ENCODE assay signal across 8 mouse cellular contexts in the genomic region with DNA sequence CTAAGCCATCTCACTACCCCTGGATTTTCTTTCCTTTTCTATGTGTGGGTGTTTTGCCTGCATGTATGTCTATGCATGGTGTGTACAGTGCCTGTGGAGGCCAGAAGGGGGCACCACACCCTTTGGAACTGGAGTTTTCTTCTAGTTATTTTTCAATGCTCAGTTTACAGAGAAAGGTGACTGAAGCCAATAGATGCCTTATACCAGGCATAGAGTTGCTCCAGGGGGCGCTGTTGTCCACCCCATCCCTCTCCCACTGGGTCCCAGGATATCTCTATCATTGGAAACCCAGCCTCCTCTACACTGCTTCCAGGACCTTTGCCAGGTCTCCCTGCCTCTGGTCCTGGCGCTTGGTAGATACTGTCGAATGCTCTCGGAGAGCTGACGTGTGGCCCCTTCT.
DNase-seq lines count a peak whose midpoint lies in the region; ATAC-seq and TF ChIP-seq lines count a peak whose summit lies in the region.

No protein-coding gene starts in this region.

- ATAC-seq in forebrain, postnatal 0 days: peak; percentile 65
- ATAC-seq in hematopoietic stem cell, adult 5-6 weeks (replicated peaks in 1 of 2; ENCODE audit: insufficient read depth in 1 of 2, low FRiP score in 2 of 2, low TSS enrichment in 1 of 2, low read depth in 1 of 2, poor library complexity in 2 of 2, severe bottlenecking in 2 of 2): peak; percentile 52 to 68; a peak in 3 of 4 replicates

- H3K4me1 ChIP-seq in ES-E14 (ENCODE audit: control insufficient read depth in 2 of 2, insufficient read depth in 2 of 2, low read length in 2 of 2, poor library complexity in 1 of 2): peaks cover 0 to 1% of the 10 kb centered on the region in 2 experiments; a peak in 1 of 4 replicates
- H3K4me1 ChIP-seq in forebrain, postnatal 0 days (ENCODE audit: insufficient read depth): no peaks in the 10 kb centered on the region

- in situ Hi-C loops in ES-E14 (cut with MboI; ENCODE audit: low sequenced_read_pairs in 2 of 2, unreplicated experiment in 2 of 2): no loop called here

- H3K9ac ChIP-seq in ES-E14 (ENCODE audit: insufficient read depth, low read depth, low read length, poor library complexity, severe bottlenecking): no peak overlapping the region
- H3K9ac ChIP-seq in forebrain, postnatal 0 days: no peak overlapping the region

- no peaks in the 10 kb centered on the region for H3K27me3 ChIP-seq in forebrain, postnatal 0 days (ENCODE audit: insufficient read depth, low read length)

- peak; percentile 69 for TF ChIP-seq CTCF in forebrain, postnatal 0 days (IDR thresholded peaks at IDR 0.05; ENCODE audit: low read depth)
- TF ChIP-seq CTCF in layer of hippocampus, adult 2 months (conservative IDR thresholded peaks at IDR 0.05): peak; percentile 84

- no peak overlapping the region for H3K27ac ChIP-seq in ES-E14 (ENCODE audit: insufficient read depth, low read depth, low read length, poor library complexity, severe bottlenecking)
- H3K27ac ChIP-seq in forebrain, postnatal 0 days (ENCODE audit: low read depth, low read length): no peak overlapping the region
- H3K27ac ChIP-seq in layer of hippocampus, adult 2 months: no peak overlapping the region

- peaks cover 2% of the 10 kb centered on the region; the same call in 1 of the 2 replicates for H3K36me3 ChIP-seq in ES-E14 (ENCODE audit: control insufficient read depth, insufficient read depth, low read length, poor library complexity, severe bottlenecking)
- H3K36me3 ChIP-seq in forebrain, postnatal 0 days (ENCODE audit: insufficient read depth): peaks cover 3% of the 10 kb centered on the region; the same call in 1 of the 2 replicates

- no peak overlapping the region for H3K4me3 ChIP-seq in ES-E14 (ENCODE audit: insufficient read depth in 1 of 2, low read depth in 1 of 2, low read length in 2 of 2, poor library complexity in 1 of 2, severe bottlenecking in 1 of 2)
- no peak overlapping the region for H3K4me3 ChIP-seq in forebrain, postnatal 0 days (ENCODE audit: low read depth, low read length)
- H3K4me3 ChIP-seq in layer of hippocampus, adult 2 months: no peak overlapping the region

- no peaks in the 10 kb centered on the region for H3K9me3 ChIP-seq in ES-E14 (ENCODE audit: control insufficient read depth, insufficient read depth, low read depth, low read length)
- no peaks in the 10 kb centered on the region for H3K9me3 ChIP-seq in forebrain, postnatal 0 days (ENCODE audit: low read length)

- WGBS in forebrain, postnatal 0 days: 44% methylated on average over 5 of the region's 5 CpGs

- H3K4me2 ChIP-seq in forebrain, postnatal 0 days (ENCODE audit: low read depth): no peak overlapping the region

- DNase-seq in ES-E14 (ENCODE audit: low read depth, low spot score): peak; percentile 87
- peak; percentile 88 for DNase-seq in adrenal gland, postnatal 14 days
- DNase-seq in forebrain, postnatal 0 days: peak; percentile 49
- DNase-seq in layer of hippocampus, adult 2 months (ENCODE audit: low spot score in 2 of 2): peak in 1 of 2 experiments; percentile 45
- DNase-seq in lung, postnatal 25 days (ENCODE audit: low spot score): peak; percentile 64
- peak; percentile 74 for DNase-seq in skeletal muscle tissue, adult 2 months (ENCODE audit: low read depth, low spot score)
- DNase-seq in yolk sac, embryonic 10.5 days (ENCODE audit: low spot score): peak; percentile 15

TF ChIP-seq in ES-E14, 5 proteins besides CTCF, POLR2A, EP300 and RAD21:
- TF ChIP-seq HCFC1 (IDR thresholded peaks at IDR 0.05; ENCODE audit: borderline replicate concordance, insufficient read depth, low read length) (no peak), MAFK (IDR thresholded peaks at IDR 0.05; ENCODE audit: insufficient read depth, low read depth, low read length) (no peak), ZNF384 (IDR thresholded peaks at IDR 0.05; ENCODE audit: low read depth, low read length) (no peak), ZC3H11A (IDR thresholded peaks at IDR 0.05; ENCODE audit: borderline replicate concordance, low read depth, low read length) (peak; percentile 65; the same call in 1 of the 2 replicates), CHD2 (IDR thresholded peaks at IDR 0.05; ENCODE audit: low read depth, low read length) (no peak)
